Mouse (Mus musculus) heart, adult 2 months (tissue): ENCODE measurements around the gene Arrdc5. TPM values are rescaled to one million over a fixed set of nuclear protein-coding genes. Genes with fewer than 3 reads are reported as not detected.

Experiments
- DNase-seq, 2 experiments: peaks; one replicate each; pipeline ENCODE4 v3.0.0; 2021
- H3K27ac ChIP-seq: fragments of 200-600 bp; 2 replicates; pipeline ENCODE4 v1.8.1; 2022
- H3K27me3 ChIP-seq: fragments of 200-500 bp; 2 replicates; pipeline ENCODE4 v1.6.1; 2012; ENCODE audit warnings: mild to moderate bottlenecking, low read length, inconsistent platforms, mixed read lengths; ENCODE audit not compliant: control insufficient read depth, insufficient read depth
- H3K36me3 ChIP-seq: fragments of 200-500 bp; 2 replicates; pipeline ENCODE4 v1.6.1; 2012; ENCODE audit warnings: low read length, inconsistent platforms; ENCODE audit not compliant: control insufficient read depth, insufficient read depth
- H3K4me1 ChIP-seq: fragments of 200-500 bp; 2 replicates; pipeline ENCODE4 v1.6.1; 2011; ENCODE audit warnings: low read length; ENCODE audit not compliant: control insufficient read depth, insufficient read depth
- H3K4me3 ChIP-seq: fragments of 200-600 bp; 2 replicates; pipeline ENCODE4 v1.8.1; 2022
- H3K79me2 ChIP-seq: fragments of 200-500 bp; replicated peaks from 2 replicates; pipeline ENCODE4 v1.6.1; 2012; ENCODE audit warnings: mild to moderate bottlenecking, inconsistent platforms, low read length, moderate library complexity, mixed read lengths; ENCODE audit not compliant: control insufficient read depth, insufficient read depth
- H3K9ac ChIP-seq: fragments of 200-500 bp; 2 replicates; pipeline ENCODE4 v1.6.1; 2012; ENCODE audit warnings: low read depth, mild to moderate bottlenecking, control low read depth, inconsistent platforms, low read length, mixed read lengths
- CTCF ChIP-seq: fragments of 200-600 bp; IDR thresholded peaks from 2 replicates; pipeline ENCODE4 v1.8.1; 2022; ENCODE audit warnings: antibody characterized with exemption, mild to moderate bottlenecking, moderate library complexity
- EP300 ChIP-seq: fragments of 200-500 bp; IDR thresholded peaks from 2 replicates; pipeline ENCODE4 v1.6.1; 2011; ENCODE audit warnings: low read depth, low read length, control low read depth; ENCODE audit not compliant: insufficient read depth
- POLR2A ChIP-seq: fragments of 200-500 bp; IDR thresholded peaks from 2 replicates; pipeline ENCODE4 v1.6.1; 2011; ENCODE audit warnings: mild to moderate bottlenecking, low read depth, low read length, control low read depth; ENCODE audit not compliant: insufficient read depth
- WGBS: fragments of 180-500 bp; shearing (Covaris S2); methylation state at CpG from one replicate; pipeline ENCODE4 v1.1.7; 2018; 5-methylcytosine and 5-hydroxymethylcytosine counted together
- intact Hi-C: fragments of 180-260 bp; cut with DNase I; formaldehyde crosslinking; loops from one replicate; pipeline ENCODE4 v1.15.1; 2025
- polyA plus RNA-seq: library from polyadenylated mRNA; depleted of rRNA; stranded (reverse); fragments of >200 nt; gene quantifications from 2 replicates; pipeline ENCODE4 v1.2.3, GENCODE M21; 2012
- total RNA-seq, 2 experiments: library from RNA; stranded (reverse); gene quantifications; 2 replicates each; pipeline ENCODE4 v1.2.3; 2021

Gene Arrdc5
- total and polyA plus RNA-seq, 3 experiments = not detected

GRCm38 (mm10) chr17:56305826-56306225 is 5.7 kb upstream of the Arrdc5 start:
- intact Hi-C loops = loop anchor here (2.0 kb wide), 2 partner anchors 15 to 19 kb away; no protein-coding TSS in a partner anchor
- no peak for DNase-seq
- peak; percentile 64 for TF ChIP-seq CTCF
- no peak for TF ChIP-seq EP300
- no peak for TF ChIP-seq POLR2A
- H3K27me3 ChIP-seq = no peaks in the 10 kb centered on the region
- H3K9ac ChIP-seq = no peak overlapping the region
- no peaks in the 10 kb centered on the region for H3K79me2 ChIP-seq
- no peaks in the 10 kb centered on the region for H3K36me3 ChIP-seq
- peaks cover 1% of the 10 kb centered on the region; the same call in 1 of the 2 replicates for H3K4me1 ChIP-seq
- 57% methylated on average over 8 of the region's 8 CpGs for WGBS
- H3K27ac ChIP-seq = no peak overlapping the region
- no peak overlapping the region for H3K4me3 ChIP-seq

GRCm38 (mm10) chr17:56305156-56305555 is 5.1 kb upstream of the Arrdc5 start:
- TF ChIP-seq CTCF (no peak), POLR2A (no peak), EP300 (no peak)
- no peak overlapping the region for H3K4me3 ChIP-seq
- WGBS = 57% methylated on average over 9 of the region's 9 CpGs
- H3K4me1 ChIP-seq = peaks cover 1% of the 10 kb centered on the region; the same call in 1 of the 2 replicates
- H3K36me3 ChIP-seq = no peaks in the 10 kb centered on the region
- H3K79me2 ChIP-seq = no peaks in the 10 kb centered on the region
- no peak overlapping the region for H3K27ac ChIP-seq
- H3K27me3 ChIP-seq = no peaks in the 10 kb centered on the region
- H3K9ac ChIP-seq = no peak overlapping the region
- DNase-seq = no peak
- intact Hi-C loops = loop anchor here (2.0 kb wide), 2 partner anchors 14 to 20 kb away; no protein-coding TSS in a partner anchor

DNA sequence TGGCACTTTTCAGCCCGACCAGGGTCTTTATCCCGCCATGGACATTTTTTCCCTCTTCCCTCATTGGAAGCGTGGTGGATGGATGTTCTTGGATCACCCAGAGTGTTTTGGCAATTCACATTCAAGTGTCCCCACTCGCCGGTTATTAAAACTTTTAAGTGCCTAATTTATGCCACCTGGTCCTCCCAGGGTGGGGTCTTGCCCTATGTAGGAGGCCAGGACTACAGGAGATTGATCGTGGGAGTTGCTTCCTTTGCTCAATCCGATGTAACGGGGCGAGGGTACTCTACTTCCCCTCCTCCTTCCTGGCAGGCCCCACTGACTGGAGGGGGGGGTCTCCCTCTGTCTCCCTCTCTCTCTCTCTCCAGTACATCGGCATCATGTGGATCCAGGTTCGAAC is 4.6 kb upstream of the Arrdc5 start:
- 18% methylated on average over 11 of the region's 11 CpGs for WGBS
- H3K36me3 ChIP-seq = no peaks in the 10 kb centered on the region
- no peaks in the 10 kb centered on the region for H3K27me3 ChIP-seq
- no peak overlapping the region; the same call in 1 of the 2 replicates for H3K4me3 ChIP-seq
- intact Hi-C loops = loop anchor here (2.0 kb wide), 2 partner anchors 14 to 20 kb away; no protein-coding TSS in a partner anchor
- peaks cover 1% of the 10 kb centered on the region; the same call in 1 of the 2 replicates for H3K4me1 ChIP-seq
- H3K79me2 ChIP-seq = no peaks in the 10 kb centered on the region
- H3K9ac ChIP-seq = no peak overlapping the region
- no peak overlapping the region for H3K27ac ChIP-seq
- no peak for DNase-seq
- TF ChIP-seq POLR2A (no peak), EP300 (no peak), CTCF (no peak)

DNA sequence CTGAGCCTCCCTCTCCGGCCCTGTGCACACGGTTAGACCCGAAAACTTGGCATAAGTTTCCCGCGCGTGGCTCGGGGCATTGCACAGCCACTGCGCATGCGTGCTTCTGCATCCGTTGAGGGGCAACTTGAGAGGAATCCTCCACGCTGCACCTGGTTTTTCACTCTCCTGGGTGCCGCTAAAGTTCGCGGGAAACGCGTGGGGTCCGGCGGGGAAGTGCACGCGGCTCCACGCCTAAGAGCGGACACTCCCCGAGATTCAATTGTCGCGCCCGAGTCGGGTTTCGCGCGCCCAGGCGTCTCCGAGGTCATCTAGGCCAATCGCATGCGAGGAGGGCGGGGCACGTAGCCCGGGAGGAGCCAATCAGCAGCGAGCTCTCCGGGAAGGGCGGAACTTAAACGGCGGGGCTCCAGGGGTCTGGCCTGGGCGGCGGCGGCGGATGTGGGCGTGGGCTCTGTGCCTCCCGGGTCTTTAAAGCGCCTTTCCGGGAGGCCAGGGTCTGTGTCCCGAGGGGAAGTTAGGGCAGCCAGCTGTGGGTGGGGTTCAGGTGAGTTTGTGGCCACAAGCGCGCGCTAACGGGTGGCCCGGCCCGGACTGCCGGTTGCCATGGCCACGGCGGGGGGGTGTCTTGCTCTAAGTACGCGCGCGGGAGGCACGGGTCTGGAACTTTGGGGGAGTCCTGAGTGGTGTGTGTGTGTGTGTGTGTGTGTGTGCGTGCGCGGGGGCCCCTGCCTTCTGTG is 3.9 kb upstream of the Arrdc5 start:
- Histone ChIP-seq H3K27ac (no peak overlapping the region), H3K27me3 (no peaks in the 10 kb centered on the region), H3K36me3 (no peaks in the 10 kb centered on the region), H3K4me3 (peak overlapping the region; percentile 71), H3K79me2 (no peaks in the 10 kb centered on the region), H3K9ac (peak overlapping the region; percentile 57), H3K4me1 (peaks cover 1% of the 10 kb centered on the region; the same call in 1 of the 2 replicates)
- DNase-seq = peak; percentile 96
- intact Hi-C loops = loop anchor here (2.0 kb wide), 2 partner anchors 13 to 21 kb away; no protein-coding TSS in a partner anchor
- TF ChIP-seq EP300 = no peak
- peak; percentile 16; the same call in 1 of the 2 replicates for TF ChIP-seq CTCF
- WGBS = under 1% methylated on average over 68 of the region's 68 CpGs

DNA sequence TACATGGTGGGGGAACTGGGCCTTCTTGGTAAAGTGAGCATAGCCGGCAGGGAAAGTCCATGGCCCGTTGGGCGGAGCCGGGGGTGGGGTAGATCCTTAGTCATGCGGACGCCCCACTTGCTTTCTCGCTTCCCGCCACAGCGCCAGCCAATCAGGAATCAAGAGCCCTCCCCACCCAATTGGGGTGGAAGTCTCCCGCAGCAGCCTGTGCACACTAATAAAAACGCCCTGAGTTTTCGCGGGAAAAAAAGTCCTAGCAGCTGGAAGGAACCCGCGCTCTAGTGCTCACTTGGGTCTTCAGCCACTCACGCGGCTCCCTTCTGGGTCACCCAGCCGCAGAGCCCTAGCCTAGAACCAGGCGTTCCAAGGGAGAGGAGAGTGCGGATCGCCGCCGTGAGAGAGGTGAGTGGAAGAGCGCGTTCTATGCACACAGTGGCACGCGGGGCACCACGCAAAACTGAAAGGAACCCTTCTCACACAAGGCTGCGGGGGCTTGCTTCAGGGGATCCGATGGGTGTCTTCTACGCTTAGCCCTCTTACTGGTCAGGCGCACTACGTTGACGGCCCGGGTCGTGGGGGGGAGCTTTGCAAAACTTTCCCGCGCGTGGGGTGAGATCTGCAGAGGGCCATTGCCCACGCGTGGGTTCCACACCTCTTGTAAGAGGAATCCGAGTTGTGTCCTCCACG is 3.2 kb upstream of the Arrdc5 start, which contains the start of gene Uhrf1:
Gene Uhrf1 (plus strand): TSS at position 162 of the 687 bp plus-strand sequence.
- intact Hi-C loops = no loop called here
- DNase-seq = peak; percentile 78 to 83
- no peak for TF ChIP-seq CTCF
- no peak for TF ChIP-seq EP300
- TF ChIP-seq POLR2A = no peak
- WGBS = under 1% methylated on average over 43 of the region's 43 CpGs
- Histone ChIP-seq H3K9ac (peak within 1 kb of the TSS; percentile 57), H3K4me3 (peak within 1 kb of the TSS; percentile 71), H3K79me2 (no peaks in the 10 kb centered on the region), H3K27ac (no peak within 1 kb of the TSS), H3K36me3 (no peaks in the 10 kb centered on the region), H3K4me1 (peaks cover 1% of the 10 kb centered on the region; the same call in 1 of the 2 replicates), H3K27me3 (no peaks in the 10 kb centered on the region)
